Mouse (Mus musculus) thymus, adult 2 months (tissue): ENCODE results near the gene Gria4. TPM values are rescaled to one million over a fixed set of nuclear protein-coding genes. Genes with fewer than 3 reads are reported as not detected.
"Not testable (repeated sequence)": the region's sequence is repeated elsewhere in the genome, so short reads cannot be mapped to it uniquely, and the experiment has no call there.

Experiments used
- DNase-seq: peaks from one replicate; pipeline ENCODE4 v3.0.0; 2021
- H3K27ac ChIP-seq: fragments of 200-500 bp; 2 replicates; pipeline ENCODE4 v1.5.1; 2012; ENCODE audit warnings: low read length, control low read depth; ENCODE audit not compliant: control insufficient read depth, insufficient read depth
- H3K27me3 ChIP-seq: fragments of 200-500 bp; 2 replicates; pipeline ENCODE4 v1.6.1; 2012; ENCODE audit warnings: mild to moderate bottlenecking, low read length, moderate library complexity, mixed read lengths; ENCODE audit not compliant: control insufficient read depth, insufficient read depth
- H3K36me3 ChIP-seq: fragments of 200-500 bp; 2 replicates; pipeline ENCODE4 v1.6.1; 2012; ENCODE audit warnings: mild to moderate bottlenecking, low read length, moderate library complexity; ENCODE audit not compliant: control insufficient read depth, insufficient read depth
- H3K4me1 ChIP-seq: fragments of 200-500 bp; replicated peaks from 2 replicates; pipeline ENCODE4 v1.6.1; 2012; ENCODE audit warnings: low read length; ENCODE audit not compliant: control insufficient read depth, insufficient read depth
- H3K4me3 ChIP-seq: fragments of 200-500 bp; 2 replicates; pipeline ENCODE4 v1.5.1; 2012; ENCODE audit warnings: mild to moderate bottlenecking, low read length, control low read depth, moderate library complexity; ENCODE audit not compliant: control insufficient read depth, insufficient read depth
- CTCF ChIP-seq: fragments of 200-500 bp; IDR thresholded peaks from 2 replicates; pipeline ENCODE4 v1.5.1; 2012; ENCODE audit warnings: mild to moderate bottlenecking, control low read depth, low read length, moderate library complexity, borderline replicate concordance; ENCODE audit not compliant: control insufficient read depth, poor library complexity, insufficient read depth; ENCODE audit errors: extremely low read depth
- POLR2A ChIP-seq: fragments of 200-500 bp; IDR thresholded peaks from 2 replicates; pipeline ENCODE4 v1.6.1; 2012; ENCODE audit warnings: mild to moderate bottlenecking, low read length, control low read depth, moderate library complexity; ENCODE audit not compliant: control insufficient read depth, poor library complexity, insufficient read depth; ENCODE audit errors: extremely low read depth
- WGBS: fragments of 180-500 bp; shearing (Covaris S2); methylation state at CpG from one replicate; pipeline ENCODE4 v1.1.7; 2018; 5-methylcytosine and 5-hydroxymethylcytosine counted together
- polyA plus RNA-seq: library from polyadenylated mRNA; depleted of rRNA; stranded (reverse); fragments of >200 nt; gene quantifications from 2 replicates; pipeline ENCODE4 v1.2.3, GENCODE M21; 2012; rRNA removed

The Gria4 gene
- not detected in 2 replicates for polyA plus RNA-seq

GRCm38 (mm10) chr9:4795544-4796288 is at the start of gene Gria4:
Gria4 (minus strand) TSS chr9:4796234.
- H3K27ac ChIP-seq: no peak within 1 kb of the TSS
- no peak within 1 kb of the TSS for H3K4me3 ChIP-seq
- 7% methylated on average over 46 of the region's 46 CpGs for WGBS
- H3K27me3 ChIP-seq: no peaks in the 10 kb centered on the region
- H3K36me3 ChIP-seq: no peaks in the 10 kb centered on the region
- H3K4me1 ChIP-seq: no peaks in the 10 kb centered on the region
- no peak for DNase-seq
- no peak for TF ChIP-seq POLR2A
- TF ChIP-seq CTCF: no peak

- H3K36me3 ChIP-seq, H3K27me3 ChIP-seq, H3K4me1 ChIP-seq, H3K4me3 ChIP-seq, H3K27ac ChIP-seq, DNase-seq: not testable (repeated sequence)
- WGBS: 83% methylated on average over 2 of the region's 2 CpGs
Observed at GRCm38 (mm10) chr9:4810941-4811340, 14.9 kb upstream of the Gria4 start.

GRCm38 (mm10) chr9:4803151-4803755 is 7.2 kb upstream of the Gria4 start:
- Histone ChIP-seq H3K27me3 (no peaks in the 10 kb centered on the region), H3K4me3 (no peak overlapping the region), H3K4me1 (no peaks in the 10 kb centered on the region), H3K27ac (no peak overlapping the region), H3K36me3 (no peaks in the 10 kb centered on the region)
- WGBS: 87% methylated on average over 7 of the region's 7 CpGs
- TF ChIP-seq CTCF: no peak
- TF ChIP-seq POLR2A: no peak
- DNase-seq: no peak

- H3K27me3 ChIP-seq: no peaks in the 10 kb centered on the region
- no peak overlapping the region for H3K27ac ChIP-seq
- TF ChIP-seq CTCF (no peak), POLR2A (no peak)
- WGBS: 88% methylated on average over 2 of the region's 2 CpGs
- H3K36me3 ChIP-seq: no peaks in the 10 kb centered on the region
- no peaks in the 10 kb centered on the region for H3K4me1 ChIP-seq
- no peak overlapping the region for H3K4me3 ChIP-seq
- no peak for DNase-seq
Observed at GRCm38 (mm10) chr9:4797396-4797795, 1.4 kb upstream of the Gria4 start.

- WGBS: 2% methylated on average over 4 of the region's 4 CpGs
Observed at GRCm38 (mm10) chr9:4796289-4796645, 233 bp upstream of the Gria4 start.

GRCm38 (mm10) chr9:4795075-4795474 is 959 bp downstream of the Gria4 start:
- WGBS: 10% methylated on average over 6 of the region's 6 CpGs
- Histone ChIP-seq H3K4me1 (no peaks in the 10 kb centered on the region), H3K27me3 (no peaks in the 10 kb centered on the region), H3K27ac (no peak overlapping the region), H3K4me3 (no peak overlapping the region), H3K36me3 (no peaks in the 10 kb centered on the region)
- no peak for DNase-seq
- no peak for TF ChIP-seq CTCF
- no peak for TF ChIP-seq POLR2A

More at GRCm38 (mm10) chr9:4796289-4796645, 233 bp upstream of the Gria4 start:
- Histone ChIP-seq H3K4me3 (no peak overlapping the region), H3K4me1 (no peaks in the 10 kb centered on the region), H3K36me3 (no peaks in the 10 kb centered on the region), H3K27me3 (no peaks in the 10 kb centered on the region), H3K27ac (no peak overlapping the region)
- no peak for TF ChIP-seq POLR2A
- TF ChIP-seq CTCF: no peak
- DNase-seq: no peak
